Mouse (Mus musculus) gastrocnemius, adult 2 months (tissue): Measurements from ENCODE around the gene Arhgap11a. TPM values are rescaled to one million over a fixed set of nuclear protein-coding genes. Genes with fewer than 3 reads are reported as not detected.

Experiments used
- DNase-seq: peaks from one replicate; pipeline ENCODE4 v3.0.0; 2022
- H3K27ac ChIP-seq: fragments of 200-600 bp; 2 replicates; pipeline ENCODE4 v1.8.1; 2022; ENCODE audit warnings: mild to moderate bottlenecking
- H3K4me3 ChIP-seq: fragments of 200-600 bp; 2 replicates; pipeline ENCODE4 v1.8.1; 2022; ENCODE audit warnings: mild to moderate bottlenecking, moderate library complexity
- CTCF ChIP-seq: fragments of 200-600 bp; IDR thresholded peaks from 2 replicates; pipeline ENCODE4 v1.8.1; 2022; ENCODE audit warnings: antibody characterized with exemption, mild to moderate bottlenecking, moderate library complexity
- intact Hi-C: fragments of 180-260 bp; cut with DNase I; formaldehyde crosslinking; loops from one replicate; pipeline ENCODE4 v1.15.1; 2025
- total RNA-seq, 2 experiments: library from RNA; stranded (reverse); gene quantifications; 2 replicates each; pipeline ENCODE4 v1.2.3; 2021

The Arhgap11a gene
- total RNA-seq, 2 experiments from 2014 or later: 0.86 to 1.0 TPM

- intact Hi-C loops: loop anchor here (5.0 to 10.0 kb wide), 4 partner anchors 151 to 501 kb away; no protein-coding TSS in a partner anchor
Measured at GRCm38 (mm10) chr2:113805765-113806164, 42.7 kb downstream of the Arhgap11a start.

GRCm38 (mm10) chr2:113803753-113804152 is 44.7 kb downstream of the Arhgap11a start:
- no peak for TF ChIP-seq CTCF
- Histone ChIP-seq H3K27ac (no peak overlapping the region), H3K4me3 (no peak overlapping the region)
- intact Hi-C loops: loop anchor here (10.0 kb wide), 2 partner anchors 149 to 499 kb away; no protein-coding TSS in a partner anchor
- no peak for DNase-seq

More at GRCm38 (mm10) chr2:113805765-113806164, 42.7 kb downstream of the Arhgap11a start:
- no peak for DNase-seq
- Histone ChIP-seq H3K4me3 (no peak overlapping the region), H3K27ac (no peak overlapping the region)
- no peak for TF ChIP-seq CTCF

- no peak overlapping the region for H3K27ac ChIP-seq
- DNase-seq: no peak
- H3K4me3 ChIP-seq: no peak overlapping the region
- intact Hi-C loops: loop anchor here (10.0 kb wide), 2 partner anchors 146 to 496 kb away; no protein-coding TSS in a partner anchor
- no peak for TF ChIP-seq CTCF
Measured at GRCm38 (mm10) chr2:113800846-113801245, 47.6 kb downstream of the Arhgap11a start.

- DNase-seq: no peak
- TF ChIP-seq CTCF: no peak
- Histone ChIP-seq H3K27ac (no peak overlapping the region), H3K4me3 (no peak overlapping the region)
- intact Hi-C loops: no loop called here
Measured at GRCm38 (mm10) chr2:113798605-113799004, 49.9 kb downstream of the Arhgap11a start.

- intact Hi-C loops: no loop called here
- TF ChIP-seq CTCF: no peak
- Histone ChIP-seq H3K27ac (no peak overlapping the region), H3K4me3 (no peak overlapping the region)
- DNase-seq: no peak
Measured at GRCm38 (mm10) chr2:113795186-113795585, 53.3 kb downstream of the Arhgap11a start.

GRCm38 (mm10) chr2:113793521-113793920 is 54.9 kb downstream of the Arhgap11a start:
- intact Hi-C loops: no loop called here
- no peak for TF ChIP-seq CTCF
- no peak overlapping the region for H3K4me3 ChIP-seq
- H3K27ac ChIP-seq: no peak overlapping the region
- DNase-seq: no peak

GRCm38 (mm10) chr2:113788821-113789387 is 59.6 kb downstream of the Arhgap11a start:
- TF ChIP-seq CTCF: no peak
- no peak for DNase-seq

GRCm38 (mm10) chr2:113787882-113788281 is 60.6 kb downstream of the Arhgap11a start:
- H3K27ac ChIP-seq: no peak overlapping the region
- intact Hi-C loops: no loop called here
- no peak for DNase-seq
- TF ChIP-seq CTCF: no peak
- H3K4me3 ChIP-seq: no peak overlapping the region

More at GRCm38 (mm10) chr2:113788821-113789387, 59.6 kb downstream of the Arhgap11a start:
- intact Hi-C loops: no loop called here
- Histone ChIP-seq H3K4me3 (no peak overlapping the region), H3K27ac (no peak overlapping the region)

- H3K27ac ChIP-seq: no peak overlapping the region
- TF ChIP-seq CTCF: no peak
- intact Hi-C loops: no loop called here
- no peak overlapping the region for H3K4me3 ChIP-seq
- DNase-seq: no peak
Measured at GRCm38 (mm10) chr2:113784851-113785250, 63.6 kb downstream of the Arhgap11a start.

GRCm38 (mm10) chr2:113781521-113781920 is 66.9 kb downstream of the Arhgap11a start:
- Histone ChIP-seq H3K4me3 (no peak overlapping the region), H3K27ac (no peak overlapping the region)
- intact Hi-C loops: no loop called here
- no peak for DNase-seq
- no peak for TF ChIP-seq CTCF

Other genes with a start within 250 kb of the Arhgap11a start
- not detected for gene Grem1, start 90.0 kb downstream of the Arhgap11a start, total RNA-seq
- not detected for gene Scg5, start 19.5 kb downstream of the Arhgap11a start, total RNA-seq
- not detected for gene Gjd2, start 165.0 kb upstream of the Arhgap11a start, total RNA-seq
- 100 to 1,000 TPM; 143 to 261 TPM for gene Actc1, start 204.9 kb upstream of the Arhgap11a start, total RNA-seq